ENCODE assay signal across 20 mouse cellular contexts in the genomic region with DNA sequence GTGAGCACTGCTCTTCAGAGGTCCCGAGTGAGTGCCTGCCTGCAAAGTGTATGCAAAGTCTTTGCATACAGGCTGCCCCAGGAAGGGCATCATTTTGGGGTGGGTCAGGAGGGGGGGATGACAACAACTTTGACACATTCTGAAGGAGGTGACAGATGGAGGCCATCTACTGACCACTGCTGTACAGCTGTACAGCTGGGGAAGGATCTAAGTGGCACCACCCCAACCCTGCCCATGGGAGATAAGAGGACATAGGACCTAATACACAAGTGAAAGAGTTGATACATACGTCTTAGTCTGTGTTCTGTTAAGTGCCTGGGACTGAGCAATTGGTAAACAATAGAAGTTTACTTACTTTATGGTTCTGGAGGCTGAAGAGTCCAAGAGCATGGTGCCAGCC. TPM values are rescaled to one million over a fixed set of nuclear protein-coding genes. Genes with fewer than 3 reads are reported as not detected.
DNase-seq lines count a peak whose midpoint lies in the region; ATAC-seq and TF ChIP-seq lines count a peak whose summit lies in the region.
"Had no signal": no experiment of that assay in that cellular context is flagged by ENCODE, and none has a peak within 500 bp of the region (broad histone marks: within the 10 kb centered on the region; RNA-seq: fewer than 3 reads in every experiment).

No protein-coding gene starts in this region.

- no peak for DNase-seq in stomach, postnatal 0 days (ENCODE audit: low spot score)
- peak; percentile 84 for DNase-seq in liver
- DNase-seq in liver, postnatal 0 days, result peak; percentile 54
- no peak for DNase-seq in gastrocnemius, postnatal 10 days
- no peak for DNase-seq in heart, postnatal 14 days
- no peak for DNase-seq in B cell, adult 2 months
- DNase-seq: adrenal gland, postnatal 14 days; cerebellum, adult 11 months; cerebellum, postnatal 10 days; gastrocnemius, adult 2 months; kidney, adult 8-10 months; kidney, postnatal 25 days; midbrain, embryonic 14.5 days had no signal

- ATAC-seq in stomach, embryonic 15.5 days (ENCODE audit: insufficient read depth, low FRiP score, low read depth), result peak; percentile 57; the same call in 1 of the 2 replicates
- no peak for ATAC-seq in stomach, postnatal 0 days (ENCODE audit: low FRiP score, low TSS enrichment)
- peak; percentile 46 for ATAC-seq in liver, postnatal 0 days
- ATAC-seq: hindbrain, postnatal 0 days; lung, postnatal 0 days had no signal

- no peaks in the 10 kb centered on the region for H3K9me3 ChIP-seq in stomach, embryonic 15.5 days
- H3K9me3 ChIP-seq in stomach, postnatal 0 days (ENCODE audit: control insufficient read depth, low read length), result no peaks in the 10 kb centered on the region
- no peaks in the 10 kb centered on the region for H3K9me3 ChIP-seq in liver, postnatal 0 days (ENCODE audit: low read length)
- H3K9me3 ChIP-seq: forebrain, embryonic 12.5 days; hindbrain, embryonic 10.5 days; limb, embryonic 15.5 days; neural tube, embryonic 13.5 days had no signal

- peaks cover 1% of the 10 kb centered on the region; the same call in 1 of the 2 replicates for H3K4me1 ChIP-seq in stomach, embryonic 15.5 days
- H3K4me1 ChIP-seq in stomach, postnatal 0 days (replicated peaks; ENCODE audit: control insufficient read depth, insufficient read depth), result no peaks in the 10 kb centered on the region
- H3K4me1 ChIP-seq in liver, postnatal 0 days (ENCODE audit: insufficient read depth), result peaks cover 44% of the 10 kb centered on the region

- intact Hi-C loops in heart, postnatal 14 days (cut with DNase I), result no loop called here

- H3K27me3 ChIP-seq in stomach, embryonic 15.5 days (replicated peaks), result no peaks in the 10 kb centered on the region
- H3K27me3 ChIP-seq in stomach, postnatal 0 days (ENCODE audit: control insufficient read depth, insufficient read depth, low read length), result no peaks in the 10 kb centered on the region
- no peaks in the 10 kb centered on the region for H3K27me3 ChIP-seq in liver, postnatal 0 days (ENCODE audit: insufficient read depth, low read length)
- H3K27me3 ChIP-seq: forebrain, embryonic 12.5 days; limb, embryonic 15.5 days; neural tube, embryonic 13.5 days had no signal

- no peak overlapping the region for H3K4me3 ChIP-seq in stomach, embryonic 15.5 days (replicated peaks)
- H3K4me3 ChIP-seq in stomach, postnatal 0 days (ENCODE audit: low read depth, low read length), result no peak overlapping the region
- no peak overlapping the region for H3K4me3 ChIP-seq in liver, postnatal 0 days (ENCODE audit: low read depth, low read length)
- H3K4me3 ChIP-seq: forebrain, embryonic 12.5 days; gastrocnemius, adult 2 months; hindbrain, embryonic 10.5 days; limb, embryonic 15.5 days; neural tube, embryonic 13.5 days had no signal

- WGBS in stomach, embryonic 15.5 days, result 54% methylated on average over 2 of the region's 2 CpGs
- WGBS in stomach, postnatal 0 days, result 45% methylated on average over 2 of the region's 2 CpGs
- 45% methylated on average over 2 of the region's 2 CpGs for WGBS in liver, postnatal 0 days (ENCODE audit: insufficient replicate concordance)

- TF ChIP-seq CTCF in stomach, postnatal 0 days (IDR thresholded peaks at IDR 0.05; ENCODE audit: low read depth), result no peak
- TF ChIP-seq CTCF in liver, postnatal 0 days (IDR thresholded peaks at IDR 0.05; ENCODE audit: low read depth), result no peak

- no peak overlapping the region for H3K27ac ChIP-seq in stomach, embryonic 15.5 days
- no peak overlapping the region for H3K27ac ChIP-seq in stomach, postnatal 0 days (replicated peaks)
- H3K27ac ChIP-seq in liver, postnatal 0 days (ENCODE audit: low read depth), result peak overlapping the region; percentile 73
- H3K27ac ChIP-seq: forebrain, embryonic 12.5 days; gastrocnemius, adult 2 months; hindbrain, embryonic 10.5 days; hindbrain, postnatal 0 days; limb, embryonic 15.5 days; neural tube, embryonic 13.5 days had no signal

- H3K4me2 ChIP-seq in stomach, embryonic 15.5 days, result no peak overlapping the region
- H3K4me2 ChIP-seq in stomach, postnatal 0 days (replicated peaks; ENCODE audit: low read depth), result no peak overlapping the region
- peak overlapping the region; percentile 59 for H3K4me2 ChIP-seq in liver, postnatal 0 days (ENCODE audit: low read depth, low read length)
- H3K4me2 ChIP-seq: forebrain, embryonic 12.5 days; limb, embryonic 15.5 days; neural tube, embryonic 13.5 days had no signal

- no peak overlapping the region for H3K9ac ChIP-seq in stomach, embryonic 15.5 days
- H3K9ac ChIP-seq in stomach, postnatal 0 days (ENCODE audit: low read length), result no peak overlapping the region
- 0 out of 2 replicates have a peak overlapping the region, but pooled peaks have one; percentile 42 for H3K9ac ChIP-seq in liver, postnatal 0 days (replicated peaks)
- H3K9ac ChIP-seq: forebrain, embryonic 12.5 days; limb, embryonic 15.5 days; neural tube, embryonic 13.5 days had no signal

- no peak for TF ChIP-seq EP300 in stomach, postnatal 0 days (optimal IDR thresholded peaks at IDR 0.05)
- TF ChIP-seq EP300 in liver, postnatal 0 days (IDR thresholded peaks at IDR 0.05; ENCODE audit: low read depth), result peak; percentile 92

- no peaks in the 10 kb centered on the region for H3K36me3 ChIP-seq in stomach, embryonic 15.5 days
- H3K36me3 ChIP-seq in stomach, postnatal 0 days (ENCODE audit: control insufficient read depth, insufficient read depth, low read length), result no peaks in the 10 kb centered on the region
- H3K36me3 ChIP-seq in liver, postnatal 0 days (replicated peaks; ENCODE audit: insufficient read depth, low read length), result no peaks in the 10 kb centered on the region
- H3K36me3 ChIP-seq: forebrain, embryonic 12.5 days; hindbrain, embryonic 10.5 days; limb, embryonic 15.5 days; neural tube, embryonic 13.5 days had no signal

RNA-seq across cellular contexts. Expression of gene Dek, which starts 3.2 kb away (rescaled TPM):
- polyA plus RNA-seq in stomach, embryonic 15.5 days (2015; fragmentation: Nextera tagmentation; extraction: Ambion mirVana), result 271 and 291 TPM in 2 replicates
- 114 and 133 TPM in 2 replicates for polyA plus RNA-seq in stomach, postnatal 0 days (2015; fragmentation: Nextera tagmentation; extraction: Ambion mirVana)
- polyA plus RNA-seq in liver, postnatal 0 days (2015; fragmentation: Nextera tagmentation; extraction: Ambion mirVana), result 285 and 302 TPM in 2 replicates
- 10 to 100 TPM; 52.5 to 62.9 TPM for total RNA-seq in gastrocnemius, postnatal 10 days (2021)
- 10 to 100 TPM; 38.3 to 41.2 TPM for total RNA-seq in heart, postnatal 14 days (2021)

RNA-seq across cellular contexts. Expression of gene Rnf144b, which starts 13.2 kb away (rescaled TPM):
- 1.7 and 2.0 TPM in 2 replicates for polyA plus RNA-seq in stomach, embryonic 15.5 days (2015; fragmentation: Nextera tagmentation; extraction: Ambion mirVana)
- 3.7 and 4.0 TPM in 2 replicates for polyA plus RNA-seq in stomach, postnatal 0 days (2015; fragmentation: Nextera tagmentation; extraction: Ambion mirVana)
- 4.3 and 6.3 TPM in 2 replicates for polyA plus RNA-seq in liver, postnatal 0 days (2015; fragmentation: Nextera tagmentation; extraction: Ambion mirVana)
- total RNA-seq in gastrocnemius, postnatal 10 days (2021), result 10 to 100 TPM; 10.1 to 11.9 TPM
- 10 to 100 TPM; 16.5 to 19.8 TPM for total RNA-seq in heart, postnatal 14 days (2021)

Comparison
In these comparisons a context has a peak if more than half of its experiments do, and no peak if none do; other contexts are left out.
1. DNase-seq: peak in liver (single experiment) and liver, postnatal 0 days (single experiment); none in stomach, postnatal 0 days (single experiment), gastrocnemius, postnatal 10 days (single experiment), heart, postnatal 14 days (0 of 2) and B cell, adult 2 months (0 of 2).